13 mouse cellular contexts compared by ENCODE assay signal in the genomic region with DNA sequence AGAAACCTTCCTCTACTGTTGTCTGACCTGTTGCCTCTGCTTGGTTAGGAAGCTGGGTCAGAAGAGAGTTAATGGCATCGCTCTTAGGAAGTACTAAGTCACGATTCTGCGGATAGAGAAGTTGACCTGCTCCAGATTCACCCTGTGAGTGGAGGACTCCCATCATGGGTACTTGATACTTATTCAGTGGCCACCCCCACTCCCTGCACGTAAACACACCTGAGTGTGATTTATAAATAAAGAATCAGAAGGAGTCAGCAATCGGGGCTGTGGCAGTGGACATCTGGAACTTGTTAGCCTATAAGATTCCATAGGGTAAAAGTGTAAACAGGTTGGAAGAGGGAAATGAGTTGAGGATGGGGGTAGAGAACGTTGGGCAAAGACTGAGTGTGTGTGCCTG. TPM values are rescaled to one million over a fixed set of nuclear protein-coding genes. Genes with fewer than 3 reads are reported as not detected.
DNase-seq lines count a peak whose midpoint lies in the region; ATAC-seq and TF ChIP-seq lines count a peak whose summit lies in the region.
"Had no signal": no experiment of that assay in that cellular context is flagged by ENCODE, and none has a peak within 500 bp of the region (broad histone marks: within the 10 kb centered on the region; RNA-seq: fewer than 3 reads in every experiment).

No protein-coding gene starts in this region.

- WGBS in hindbrain, embryonic 10.5 days, result 70% methylated on average over 6 of the region's 6 CpGs
- 89% methylated on average over 6 of the region's 6 CpGs for WGBS in hindbrain, postnatal 0 days
- WGBS in embryonic facial prominence, embryonic 13.5 days, result 29% methylated on average over 6 of the region's 6 CpGs
- 30% methylated on average over 6 of the region's 6 CpGs for WGBS in limb, embryonic 10.5 days

- peaks cover 38% of the 10 kb centered on the region for H3K36me3 ChIP-seq in hindbrain, embryonic 10.5 days
- no peaks in the 10 kb centered on the region; the same call in 1 of the 2 replicates for H3K36me3 ChIP-seq in hindbrain, postnatal 0 days (ENCODE audit: insufficient read depth, low read length)
- H3K36me3 ChIP-seq in ES-Bruce4 (ENCODE audit: control insufficient read depth, insufficient read depth, low read length, poor library complexity, severe bottlenecking), result peaks cover 5% of the 10 kb centered on the region
- peaks cover 42% of the 10 kb centered on the region for H3K36me3 ChIP-seq in embryonic facial prominence, embryonic 13.5 days
- peaks cover 55% of the 10 kb centered on the region for H3K36me3 ChIP-seq in limb, embryonic 10.5 days
- H3K36me3 ChIP-seq: hindbrain, embryonic 15.5 days had no signal

- H3K9ac ChIP-seq in hindbrain, postnatal 0 days (replicated peaks; ENCODE audit: low read length), result no peak overlapping the region
- H3K9ac ChIP-seq in ES-Bruce4 (ENCODE audit: low read depth, poor library complexity, severe bottlenecking), result peak overlapping the region; percentile 52; the same call in 1 of the 2 replicates
- no peak overlapping the region for H3K9ac ChIP-seq in embryonic facial prominence, embryonic 13.5 days
- H3K9ac ChIP-seq: hindbrain, embryonic 15.5 days had no signal

- TF ChIP-seq EP300 in ES-Bruce4 (IDR thresholded peaks at IDR 0.05; ENCODE audit: insufficient read depth, low read depth, low read length), result no peak

- DNase-seq in hindbrain, embryonic 10.5 days (ENCODE audit: low spot score), result peak; percentile 15
- no peak for DNase-seq in hindbrain, postnatal 0 days (ENCODE audit: low spot score)
- peak; percentile 65 for DNase-seq in limb, embryonic 10.5 days (ENCODE audit: low spot score)
- DNase-seq in spleen, postnatal 36 days (ENCODE audit: low spot score in 2 of 2), result no peak
- no peak for DNase-seq in cerebellum, adult 9-11 months
- DNase-seq: adrenal gland, postnatal 25 days; cerebellum, adult 18-20 months; heart, adult 11 months; layer of hippocampus, postnatal 36 days had no signal

- no peak overlapping the region for H3K4me2 ChIP-seq in hindbrain, postnatal 0 days (ENCODE audit: low read depth, low read length)
- H3K4me2 ChIP-seq in embryonic facial prominence, embryonic 13.5 days, result no peak overlapping the region
- H3K4me2 ChIP-seq: hindbrain, embryonic 15.5 days had no signal

- no peak overlapping the region for H3K4me3 ChIP-seq in hindbrain, embryonic 10.5 days
- H3K4me3 ChIP-seq in hindbrain, postnatal 0 days (ENCODE audit: low read length), result no peak overlapping the region
- H3K4me3 ChIP-seq in ES-Bruce4 (ENCODE audit: low read depth, low read length), result no peak overlapping the region
- H3K4me3 ChIP-seq in embryonic facial prominence, embryonic 13.5 days, result no peak overlapping the region
- H3K4me3 ChIP-seq in limb, embryonic 10.5 days, result 0 out of 2 replicates have a peak overlapping the region, but pooled peaks have one; percentile 5
- H3K4me3 ChIP-seq: hindbrain, embryonic 15.5 days had no signal

- TF ChIP-seq POLR2A in ES-Bruce4 (IDR thresholded peaks at IDR 0.05; ENCODE audit: insufficient read depth, low read length), result no peak

- no peaks in the 10 kb centered on the region for H3K27me3 ChIP-seq in hindbrain, embryonic 10.5 days (ENCODE audit: insufficient read depth, poor library complexity, severe bottlenecking)
- H3K27me3 ChIP-seq in hindbrain, postnatal 0 days (ENCODE audit: insufficient read depth, low read length), result no peaks in the 10 kb centered on the region
- H3K27me3 ChIP-seq in ES-Bruce4 (ENCODE audit: control insufficient read depth, insufficient read depth, low read length, poor library complexity, severe bottlenecking), result no peaks in the 10 kb centered on the region
- no peaks in the 10 kb centered on the region for H3K27me3 ChIP-seq in embryonic facial prominence, embryonic 13.5 days
- no peaks in the 10 kb centered on the region for H3K27me3 ChIP-seq in limb, embryonic 10.5 days (ENCODE audit: low read depth, poor library complexity, severe bottlenecking)
- H3K27me3 ChIP-seq: hindbrain, embryonic 15.5 days had no signal

- no peak for TF ChIP-seq CTCF in hindbrain, postnatal 0 days (IDR thresholded peaks at IDR 0.05; ENCODE audit: low read depth)
- no peak for TF ChIP-seq CTCF in ES-Bruce4 (IDR thresholded peaks at IDR 0.05; ENCODE audit: low read depth, low read length)

- peaks cover 48% of the 10 kb centered on the region for H3K4me1 ChIP-seq in hindbrain, embryonic 10.5 days (replicated peaks)
- H3K4me1 ChIP-seq in hindbrain, postnatal 0 days (ENCODE audit: insufficient read depth, low read length), result peaks cover 22% of the 10 kb centered on the region; the same call in 1 of the 2 replicates
- peaks cover 25% of the 10 kb centered on the region for H3K4me1 ChIP-seq in ES-Bruce4 (ENCODE audit: control insufficient read depth, insufficient read depth, low read length)
- H3K4me1 ChIP-seq in embryonic facial prominence, embryonic 13.5 days, result peaks cover 75% of the 10 kb centered on the region
- peaks cover 71% of the 10 kb centered on the region for H3K4me1 ChIP-seq in limb, embryonic 10.5 days

- no peak for ATAC-seq in hindbrain, postnatal 0 days
- no peak for ATAC-seq in embryonic facial prominence, embryonic 13.5 days (ENCODE audit: insufficient number of reproducible peaks, insufficient read depth, low FRiP score, low TSS enrichment, low read depth)
- no peak for ATAC-seq in erythroid progenitor cell, adult 5-6 weeks (replicated peaks; ENCODE audit: low FRiP score, poor library complexity, severe bottlenecking)

- H3K27ac ChIP-seq in hindbrain, embryonic 10.5 days, result peak overlapping the region; percentile 45
- no peak overlapping the region for H3K27ac ChIP-seq in hindbrain, postnatal 0 days
- H3K27ac ChIP-seq in ES-Bruce4 (ENCODE audit: insufficient read depth, low read length), result peak overlapping the region; percentile 85
- H3K27ac ChIP-seq in embryonic facial prominence, embryonic 13.5 days, result peak overlapping the region; percentile 83; the same call in 1 of the 2 replicates
- peak overlapping the region; percentile 84 for H3K27ac ChIP-seq in limb, embryonic 10.5 days

- no peaks in the 10 kb centered on the region for H3K9me3 ChIP-seq in hindbrain, embryonic 10.5 days
- no peaks in the 10 kb centered on the region for H3K9me3 ChIP-seq in hindbrain, postnatal 0 days (ENCODE audit: low read length)
- H3K9me3 ChIP-seq in ES-Bruce4 (replicated peaks; ENCODE audit: control insufficient read depth, insufficient read depth, low read length, poor library complexity, severe bottlenecking), result no peaks in the 10 kb centered on the region
- H3K9me3 ChIP-seq in embryonic facial prominence, embryonic 13.5 days, result no peaks in the 10 kb centered on the region
- no peaks in the 10 kb centered on the region for H3K9me3 ChIP-seq in limb, embryonic 10.5 days (replicated peaks)
- H3K9me3 ChIP-seq: hindbrain, embryonic 15.5 days had no signal

RNA-seq across cellular contexts. Expression of a gene that starts 49.0 kb away (rescaled TPM):
- 63.4 and 63.8 TPM in 2 replicates for polyA plus RNA-seq in hindbrain, embryonic 10.5 days (2016; fragmentation: Nextera tagmentation; extraction: Ambion mirVana)
- total RNA-seq in hindbrain, postnatal 0 days (2014; rRNA removed), result 167 and 174 TPM in 2 replicates
- polyA plus RNA-seq in hindbrain, postnatal 0 days (2015; fragmentation: Nextera tagmentation; extraction: Ambion mirVana), result 180 and 198 TPM in 2 replicates
- 16.1 and 17.5 TPM in 2 replicates for polyA plus RNA-seq in ES-Bruce4 (2011; ENCODE audit: insufficient read depth, insufficient read length, low read depth, missing spikeins)
- polyA plus RNA-seq in embryonic facial prominence, embryonic 13.5 days (2015; fragmentation: Nextera tagmentation; extraction: Ambion mirVana), result 150 and 160 TPM in 2 replicates
- 58.9 and 75.2 TPM in 2 replicates for polyA plus RNA-seq in limb, embryonic 10.5 days (2016; fragmentation: Nextera tagmentation; extraction: Ambion mirVana)
- total RNA-seq in erythroid progenitor cell, adult 5-6 weeks (2015; ENCODE audit: low replicate concordance), result 0.84 and 3.2 TPM in 2 replicates
- 0.08 and 0.64 TPM in 2 replicates for total RNA-seq in erythroid progenitor cell, adult 5-6 weeks (2017; ENCODE audit: low replicate concordance)

Comparison
In these comparisons a context has a peak if more than half of its experiments do, and no peak if none do; other contexts are left out.
1. DNase-seq: peak in hindbrain, embryonic 10.5 days (single experiment) and limb, embryonic 10.5 days (single experiment); none in hindbrain, postnatal 0 days (single experiment), spleen, postnatal 36 days (0 of 2) and cerebellum, adult 9-11 months (single experiment).